Mouse (Mus musculus): ENCODE measurements at regions not wholly inside any gene's neighbourhood (a gene's known extent, or its start where the extent isn't known, plus 50 kb on each side); places are given as distances from the start of the nearest gene placed in this dataset.

DNA sequence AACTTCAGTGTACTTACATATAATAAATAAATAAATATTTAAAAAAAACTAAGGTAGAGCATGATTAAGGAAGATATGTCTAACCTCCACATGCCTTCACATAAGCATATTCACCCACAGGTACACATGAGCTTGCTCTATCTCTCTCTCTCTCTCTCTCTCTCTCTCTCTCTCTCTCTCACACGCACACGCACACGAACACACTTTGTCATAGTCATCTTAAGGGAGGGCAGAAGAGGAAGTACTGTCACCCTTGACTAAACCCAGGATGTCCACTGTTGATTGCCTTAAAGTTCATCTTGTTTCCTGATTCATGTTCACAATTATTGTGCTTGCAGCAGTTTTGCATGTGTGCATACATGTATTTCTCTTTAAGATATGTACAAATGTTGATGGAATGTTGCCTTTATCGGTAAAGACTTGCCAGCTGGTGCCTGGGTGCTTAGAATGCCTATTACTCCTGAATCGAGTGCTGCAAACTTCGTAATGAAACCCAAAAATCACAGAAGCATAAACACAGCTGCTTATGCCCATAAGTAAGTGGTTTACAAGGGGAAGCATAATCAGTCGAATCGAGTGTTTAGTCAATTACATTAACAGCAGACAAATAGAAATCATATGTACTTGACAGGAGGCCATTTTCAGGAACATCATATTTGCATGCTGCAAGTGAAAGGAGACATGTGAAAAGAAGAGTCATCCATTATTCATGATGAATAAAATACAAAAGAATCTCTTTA is 84.3 kb downstream of the Tmem168 start:
- intact Hi-C loops (cut with DNase I) = no loop called here
- DNase-seq = no peak

DNA sequence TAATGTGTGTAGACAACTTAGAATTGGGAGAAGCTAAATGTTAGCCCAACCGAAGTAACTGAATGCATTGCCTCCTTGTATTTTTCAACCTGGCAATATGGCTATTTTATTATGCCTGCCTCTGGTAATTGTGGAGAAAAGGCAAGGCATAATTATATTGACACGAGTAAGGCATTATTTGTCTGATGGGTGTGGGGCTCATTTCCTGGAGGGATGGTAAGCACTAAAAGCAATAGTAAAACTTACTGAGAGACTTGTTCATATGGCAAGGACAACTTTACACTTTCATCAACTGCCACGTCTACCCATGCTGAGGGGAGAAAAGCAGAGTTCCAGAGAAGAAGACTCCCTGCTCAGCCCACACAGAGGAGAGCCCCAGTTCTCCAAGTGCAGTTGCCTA is 93.8 kb downstream of the Tmem168 start:
- DNase-seq = no peak
- intact Hi-C loops (cut with DNase I) = no loop called here

DNA sequence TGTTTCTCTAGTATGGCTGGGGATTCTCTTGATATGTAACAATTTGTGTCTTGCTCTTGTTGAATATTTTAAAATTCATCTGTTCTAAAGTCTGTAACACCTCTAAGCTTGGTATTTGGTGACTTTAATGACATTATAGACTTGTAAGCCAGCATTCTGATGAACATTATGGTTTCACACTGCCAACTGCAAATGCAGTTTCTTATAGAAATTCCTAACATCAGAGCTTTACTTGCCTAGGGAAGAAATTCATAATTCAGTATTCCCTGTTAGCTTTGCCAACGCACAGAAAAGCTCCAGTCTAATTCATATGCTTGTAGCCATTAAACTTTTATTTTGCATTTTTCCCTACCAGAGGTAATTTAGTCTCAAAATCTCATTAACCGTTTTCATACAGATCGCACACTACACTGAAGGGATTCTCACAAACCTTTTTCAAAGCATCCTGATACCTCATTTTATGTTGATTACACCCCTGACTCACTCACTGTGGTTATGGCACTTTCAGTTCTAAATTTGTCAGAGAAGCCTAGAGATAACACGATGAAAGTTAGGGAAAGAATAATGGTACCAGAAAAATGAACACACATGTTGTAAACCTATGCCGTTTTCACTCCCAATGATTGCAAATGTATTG is 131.3 kb downstream of the Tmem168 start:
- DNase-seq = no peak

DNA sequence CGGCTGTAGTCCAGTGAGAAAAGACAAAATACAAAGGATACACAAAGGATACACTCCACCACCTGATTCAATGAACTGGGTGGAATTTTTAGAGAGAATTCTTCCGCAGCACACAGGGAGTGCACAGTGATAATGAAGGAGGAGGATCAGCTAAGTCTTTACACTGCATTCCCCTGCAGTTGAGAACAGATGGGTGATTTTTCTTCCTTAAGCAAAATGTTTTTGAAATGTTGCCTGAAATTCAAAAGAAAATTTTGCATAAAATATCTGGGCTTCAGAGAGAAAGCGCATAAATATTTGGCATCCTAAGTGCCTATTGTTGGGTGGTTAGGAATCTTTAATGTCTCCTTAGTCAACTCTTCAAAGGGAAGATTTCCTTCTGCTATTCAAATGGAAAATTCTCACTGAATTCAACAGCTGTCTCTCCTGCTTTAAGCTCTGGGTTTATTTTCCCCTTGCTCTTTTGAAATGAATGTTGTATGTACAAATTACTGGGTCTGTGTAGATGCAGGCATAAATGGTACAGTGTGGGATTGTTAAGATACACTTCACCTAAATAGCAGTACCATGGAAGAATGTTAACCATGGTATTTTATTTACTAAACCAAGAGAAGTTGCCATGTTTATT is 158.6 kb downstream of the Tmem168 start:
- intact Hi-C loops (cut with DNase I) = no loop called here
- no peak for DNase-seq

More for the DNA sequence above, 131.3 kb downstream of the Tmem168 start:
- intact Hi-C loops (cut with DNase I) = no loop called here

DNA sequence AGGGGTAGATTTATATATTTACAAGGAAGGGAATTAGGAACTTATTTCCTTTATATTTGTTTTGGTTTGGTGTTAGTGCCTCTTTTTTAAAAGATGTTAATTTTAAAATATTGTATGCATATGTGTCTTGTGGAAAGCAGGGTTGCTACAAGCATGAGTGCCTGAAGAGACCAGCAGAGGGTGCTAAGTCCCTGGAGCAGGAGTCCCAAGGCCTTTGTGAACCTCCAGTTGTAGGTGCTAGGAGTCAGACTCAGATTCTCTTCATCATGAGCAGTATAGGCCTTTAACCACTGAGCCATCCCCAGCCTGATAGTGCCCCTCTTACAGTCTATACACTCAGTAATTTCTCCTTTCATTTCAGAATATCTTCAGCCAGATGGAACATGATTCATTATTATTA is 189.0 kb upstream of the Vwde start:
- DNase-seq = no peak
- intact Hi-C loops (cut with DNase I) = loop anchor here (10.0 kb wide), 1 partner anchor 791 kb away; no protein-coding TSS in a partner anchor

DNA sequence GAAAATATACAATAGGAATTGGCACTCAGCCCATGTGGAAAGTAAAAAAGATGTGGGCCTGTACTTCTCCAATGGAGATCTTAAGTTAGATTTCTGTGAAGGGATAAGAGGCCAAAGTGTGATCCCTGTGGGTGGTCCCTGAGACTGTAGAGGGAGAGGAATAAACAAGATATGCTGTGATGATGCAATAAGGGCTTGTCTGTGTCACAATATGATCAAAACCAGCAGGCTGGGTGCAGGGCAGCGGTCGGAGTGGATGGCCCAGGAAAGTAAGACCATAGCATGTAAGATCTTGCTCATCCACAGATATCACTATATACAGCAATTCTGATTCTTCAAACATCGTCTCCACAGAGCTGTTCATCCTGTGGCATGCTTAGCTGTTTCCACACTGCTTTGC is 188.3 kb upstream of the Vwde start:
- DNase-seq = no peak
- intact Hi-C loops (cut with DNase I) = loop anchor here (10.0 kb wide), 1 partner anchor 792 kb away; no protein-coding TSS in a partner anchor

DNA sequence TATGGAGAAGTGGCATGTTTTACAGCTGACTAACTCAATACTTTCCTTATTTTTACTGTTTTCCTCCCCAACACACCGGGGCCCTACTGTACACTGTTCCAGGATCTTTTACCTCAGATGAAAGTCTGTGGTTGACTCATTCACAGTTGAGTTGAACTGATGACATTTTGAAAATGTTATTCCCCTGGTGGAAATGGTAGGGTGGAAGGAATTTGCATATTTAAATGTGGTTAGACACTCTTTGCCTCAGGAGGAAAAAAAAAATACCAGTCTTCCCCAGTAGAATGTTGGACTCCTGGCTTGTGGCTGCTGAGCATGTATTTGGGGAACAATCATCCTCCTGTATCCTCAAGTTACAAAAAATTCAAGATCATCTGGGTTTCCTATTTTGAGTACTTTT is 159.7 kb upstream of the Vwde start:
- intact Hi-C loops (cut with DNase I) = no loop called here
- DNase-seq = no peak

DNA sequence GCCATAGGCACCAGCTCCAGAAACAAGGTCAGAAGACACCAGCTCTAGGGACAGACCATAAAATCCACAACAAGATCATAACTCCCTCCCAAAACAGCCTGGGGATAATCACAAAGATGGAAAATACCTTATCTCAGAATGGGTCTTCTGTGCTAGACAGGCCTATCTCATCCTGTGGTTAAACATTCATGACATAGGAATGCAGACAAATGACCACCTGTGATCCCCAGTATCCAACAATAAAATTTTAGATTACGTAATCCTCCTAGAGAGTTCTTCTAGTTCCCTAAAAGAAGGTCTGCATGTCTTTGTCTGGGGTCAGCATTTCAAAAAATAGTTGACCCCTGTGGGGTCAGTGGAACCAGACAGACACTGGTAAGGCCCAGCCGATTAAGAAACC is 158.4 kb upstream of the Vwde start:
- intact Hi-C loops (cut with DNase I) = no loop called here

DNA sequence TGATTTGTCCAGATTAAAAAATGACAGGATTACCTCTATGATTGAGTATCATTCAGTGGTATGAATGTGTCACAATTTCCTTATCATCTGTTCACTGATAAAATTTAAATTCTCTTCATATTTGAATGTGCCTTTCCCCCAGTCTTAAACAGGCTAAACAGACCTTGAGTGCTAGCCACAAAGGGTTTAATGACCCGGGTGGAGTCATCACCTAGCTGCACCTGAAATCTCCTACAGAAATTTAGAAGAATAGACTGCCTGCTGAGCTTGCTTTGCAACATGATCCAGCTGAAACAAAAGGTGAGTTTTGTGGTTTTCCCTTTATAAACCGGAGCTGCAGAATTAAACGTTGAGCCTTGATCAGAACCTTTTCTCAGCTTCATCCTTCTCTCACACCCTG is 156.1 kb upstream of the Vwde start:
- intact Hi-C loops (cut with DNase I) = no loop called here
- no peak for DNase-seq

More for the DNA sequence above, 158.4 kb upstream of the Vwde start:
- no peak for DNase-seq

DNA sequence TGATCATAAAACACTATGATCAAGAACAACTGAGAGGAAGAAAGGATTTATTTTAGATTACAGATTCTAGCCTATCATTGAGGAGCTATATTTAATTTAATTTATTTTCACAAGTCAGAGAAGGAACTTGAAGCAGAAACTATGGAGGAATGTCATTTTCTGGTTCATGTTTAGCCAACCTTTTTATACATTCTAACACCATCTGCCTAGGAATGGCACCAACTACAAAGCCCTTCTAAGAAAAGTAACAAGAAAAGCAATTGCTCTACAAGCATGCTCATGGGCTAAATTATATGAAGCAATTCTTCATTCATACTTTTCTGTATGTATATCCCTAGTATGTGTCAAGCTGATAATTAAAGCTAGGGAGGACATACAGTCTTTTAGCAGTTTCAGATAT is 155.0 kb upstream of the Vwde start:
- intact Hi-C loops (cut with DNase I) = no loop called here
- DNase-seq = no peak

DNA sequence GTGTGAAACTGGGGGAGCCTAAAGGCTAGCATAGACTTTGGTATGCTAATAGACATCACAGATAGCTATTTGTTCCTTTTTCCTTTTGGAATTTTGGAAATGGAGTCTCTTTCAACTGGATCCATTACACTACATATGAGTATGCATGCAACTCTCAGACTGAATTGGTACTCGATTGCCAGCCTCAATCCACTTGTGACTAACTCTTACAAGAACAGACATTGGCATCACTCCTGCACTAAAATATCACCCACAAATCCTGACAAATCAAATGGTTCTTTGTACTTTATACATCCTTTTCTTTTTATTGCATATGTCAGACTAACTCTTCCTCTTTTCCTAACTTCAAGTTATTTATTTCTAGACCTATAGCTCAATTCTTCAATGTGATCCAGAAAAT is 149.1 kb upstream of the Vwde start:
- intact Hi-C loops (cut with DNase I) = no loop called here

DNA sequence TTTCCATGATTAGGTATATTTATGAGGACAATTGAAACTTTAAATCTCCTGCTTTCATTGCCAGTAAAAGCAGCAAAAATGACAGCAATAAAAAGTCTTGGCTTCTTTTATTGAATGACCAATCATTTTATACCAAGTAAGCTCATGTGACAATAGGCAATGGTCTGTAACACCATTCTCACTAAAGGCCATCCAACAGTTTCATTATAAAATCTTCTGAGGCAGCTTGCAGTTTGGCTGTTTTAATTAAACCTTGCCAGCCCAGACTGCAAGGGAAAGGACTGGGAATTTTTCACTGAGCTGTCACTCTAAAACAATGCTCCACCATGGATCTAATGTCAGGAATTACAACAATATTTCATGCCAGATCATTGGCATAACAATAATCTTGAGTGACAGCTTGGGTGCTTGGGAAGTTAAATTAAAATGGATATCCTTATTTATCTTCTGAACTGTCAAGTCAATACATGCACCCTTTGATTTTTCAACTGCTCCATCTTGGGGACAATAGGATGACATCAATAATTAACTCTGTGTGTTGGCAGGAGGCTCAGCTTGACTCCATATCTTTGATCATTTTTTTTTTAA is 145.0 kb upstream of the Vwde start:
- intact Hi-C loops (cut with DNase I) = no loop called here
- no peak for DNase-seq

More for the DNA sequence above, 149.1 kb upstream of the Vwde start:
- no peak for DNase-seq
